Mouse (Mus musculus) liver, embryonic 13.5 days (tissue): ENCODE measurements around the gene Fer. TPM values are rescaled to one million over a fixed set of nuclear protein-coding genes. Genes with fewer than 3 reads are reported as not detected.

Experiments
- polyA plus RNA-seq: library from polyadenylated mRNA; unstranded; fragments of >200 nt; fragmentation: Nextera tagmentation; extraction: Ambion mirVana; gene quantifications from 2 replicates; pipeline ENCODE4 v1.2.1, GENCODE M21; 2015

The Fer gene
- polyA plus RNA-seq, 1 experiment from 2014 or later: 9.3 TPM

Other genes starting within 250 kb of the Fer start
- 0.67 and 0.83 TPM in 2 replicates for gene A930002H24Rik, start 729 bp downstream of the Fer start, polyA plus RNA-seq